Mouse (Mus musculus): Measurements from ENCODE around the gene Vmn2r26. TPM values are rescaled to one million over a fixed set of nuclear protein-coding genes. Genes with fewer than 3 reads are reported as not detected.
"Not testable (repeated sequence)": the region's sequence is repeated elsewhere in the genome, so short reads cannot be mapped to it uniquely, and the experiment has no call there.

The Vmn2r26 gene
- not detected in 2 replicates for polyA plus RNA-seq (2012)

- not testable (repeated sequence) for TF ChIP-seq GATA1 (IDR thresholded peaks at IDR 0.05; ENCODE audit: low read length)
Observed at GRCm38 (mm10) chr6:124024268-124024667, at the start of gene Vmn2r26. Gene Vmn2r26, plus strand, starts transcription at chr6:124024568.

DNA sequence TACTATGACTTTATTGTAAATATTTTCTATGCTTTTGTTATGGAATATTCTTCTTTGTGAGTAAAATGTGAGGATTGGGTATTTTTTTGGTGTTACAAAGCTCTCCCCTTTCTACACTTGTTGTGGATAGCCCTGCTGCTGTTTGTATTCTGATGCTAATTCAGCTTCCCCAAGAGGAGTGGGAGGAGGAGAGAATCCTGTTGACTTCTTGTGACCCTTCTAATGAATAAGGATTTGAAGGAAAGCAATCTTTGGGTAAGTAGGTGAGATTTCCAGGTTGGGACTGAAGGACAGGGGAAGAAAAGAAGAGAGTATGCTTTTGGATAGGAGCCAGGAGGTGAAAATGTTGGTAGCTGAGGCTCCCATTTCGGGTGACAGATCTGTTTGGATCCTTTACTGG is 3.5 kb upstream of the Vmn2r26 start:
- TF ChIP-seq GATA1 (IDR thresholded peaks at IDR 0.05; ENCODE audit: low read length), result no peak

DNA sequence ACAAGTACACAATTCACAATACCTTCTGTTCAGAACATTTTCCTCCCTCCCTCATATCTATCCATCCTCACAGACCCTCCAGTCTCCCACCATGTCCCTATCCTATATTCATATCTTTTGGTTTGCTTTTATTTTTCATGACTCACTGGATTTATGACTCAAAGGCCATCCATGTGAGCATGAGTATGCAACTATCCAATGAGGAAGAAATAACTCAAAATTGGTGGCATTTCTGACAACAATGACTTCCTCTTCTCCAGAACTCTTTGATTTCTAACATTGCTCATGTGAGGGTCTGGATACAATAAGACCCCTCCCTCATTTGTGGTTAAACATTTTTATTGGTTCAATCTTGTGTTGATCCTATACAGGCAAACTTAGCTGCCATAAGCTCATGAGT is 24.0 kb downstream of the Vmn2r26 start:
- TF ChIP-seq GATA1 (IDR thresholded peaks at IDR 0.05; ENCODE audit: low read length), result no peak

- no peak for TF ChIP-seq GATA1 (IDR thresholded peaks at IDR 0.05; ENCODE audit: low read length)
Observed at GRCm38 (mm10) chr6:124102334-124102733, 78.0 kb downstream of the Vmn2r26 start.

Other genes starting within 250 kb of the Vmn2r26 start
- gene Vmn2r24, start 245.7 kb upstream of the Vmn2r26 start, polyA plus RNA-seq (2012), result not detected in 2 replicates
- not detected in 2 replicates for gene Vmn2r25, start 171.1 kb upstream of the Vmn2r26 start, polyA plus RNA-seq (2012)
- gene Vmn2r27, start 207.3 kb downstream of the Vmn2r26 start, polyA plus RNA-seq (2012), result not detected in 2 replicates

Data from G1E-ER4 (cell line).